Mouse (Mus musculus) thymus, postnatal 14 days (tissue): ENCODE data around the gene Pop7.

Source experiments
- DNase-seq: peaks from one replicate; pipeline ENCODE4 v3.0.0; 2021

The Pop7 gene

DNA sequence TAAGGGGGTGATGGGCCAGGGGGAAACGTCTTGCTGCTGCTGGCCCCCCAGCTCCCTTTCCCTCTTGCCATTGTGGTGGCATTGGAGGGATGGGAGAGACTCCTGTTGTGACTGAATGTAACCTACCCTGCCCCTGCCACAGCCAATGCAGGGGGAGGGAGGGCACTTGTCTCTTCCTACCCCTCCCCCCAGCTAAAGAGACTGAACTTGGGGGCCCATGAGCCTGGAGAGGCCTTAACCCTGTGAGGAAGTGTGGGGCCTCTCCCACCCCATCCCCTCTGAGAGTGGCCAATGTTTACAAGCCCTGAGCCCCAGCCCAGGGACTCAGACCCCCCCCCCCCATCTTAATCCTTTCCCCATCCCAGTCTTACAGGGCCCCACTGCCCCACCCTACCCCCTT is 25.1 kb upstream of the Pop7 start:
- DNase-seq: no peak

DNA sequence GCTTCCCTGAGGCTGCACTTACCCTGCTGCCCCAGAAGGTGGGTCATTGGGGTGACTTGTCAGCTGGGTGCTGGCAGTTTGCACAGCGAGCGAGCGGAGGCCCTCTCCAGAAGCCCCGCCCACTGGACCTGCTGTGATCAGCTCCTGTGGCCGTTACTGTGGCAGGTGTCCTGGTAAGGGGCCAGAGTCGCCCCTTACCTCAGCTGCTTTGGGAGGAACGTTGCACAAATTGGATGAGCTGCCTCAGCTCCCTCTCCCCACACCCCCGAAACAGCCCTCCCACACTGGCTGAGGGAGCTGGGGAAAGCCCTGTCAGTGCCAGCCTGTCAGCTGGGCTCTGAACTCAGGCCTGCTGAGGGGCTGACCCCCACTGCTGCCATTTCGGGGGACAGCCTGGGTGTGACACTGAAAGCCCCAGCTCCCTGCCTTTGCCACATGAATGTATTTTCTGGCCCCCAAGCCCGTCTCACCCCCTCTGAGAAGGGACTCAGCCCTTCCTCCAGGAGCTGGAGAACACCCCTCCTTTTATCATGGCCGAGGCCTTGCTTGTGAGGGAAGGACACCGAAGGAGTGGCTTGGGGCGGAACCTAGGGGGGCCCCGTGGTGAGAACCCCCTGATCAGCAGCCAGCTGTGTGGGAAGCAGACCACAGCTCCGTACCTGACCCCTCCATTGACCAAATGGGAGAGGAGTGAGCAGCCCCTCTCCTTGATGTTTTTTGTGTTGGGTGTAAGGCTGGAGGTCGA is 24.0 kb upstream of the Pop7 start:
- DNase-seq: peak; percentile 45

- DNase-seq: no peak
Measured at GRCm38 (mm10) chr5:137525511-137525910, 23.2 kb upstream of the Pop7 start.

GRCm38 (mm10) chr5:137524671-137525070 is 22.4 kb upstream of the Pop7 start:
- no peak for DNase-seq

- no peak for DNase-seq
Measured at GRCm38 (mm10) chr5:137524251-137524515, 21.9 kb upstream of the Pop7 start.

DNA sequence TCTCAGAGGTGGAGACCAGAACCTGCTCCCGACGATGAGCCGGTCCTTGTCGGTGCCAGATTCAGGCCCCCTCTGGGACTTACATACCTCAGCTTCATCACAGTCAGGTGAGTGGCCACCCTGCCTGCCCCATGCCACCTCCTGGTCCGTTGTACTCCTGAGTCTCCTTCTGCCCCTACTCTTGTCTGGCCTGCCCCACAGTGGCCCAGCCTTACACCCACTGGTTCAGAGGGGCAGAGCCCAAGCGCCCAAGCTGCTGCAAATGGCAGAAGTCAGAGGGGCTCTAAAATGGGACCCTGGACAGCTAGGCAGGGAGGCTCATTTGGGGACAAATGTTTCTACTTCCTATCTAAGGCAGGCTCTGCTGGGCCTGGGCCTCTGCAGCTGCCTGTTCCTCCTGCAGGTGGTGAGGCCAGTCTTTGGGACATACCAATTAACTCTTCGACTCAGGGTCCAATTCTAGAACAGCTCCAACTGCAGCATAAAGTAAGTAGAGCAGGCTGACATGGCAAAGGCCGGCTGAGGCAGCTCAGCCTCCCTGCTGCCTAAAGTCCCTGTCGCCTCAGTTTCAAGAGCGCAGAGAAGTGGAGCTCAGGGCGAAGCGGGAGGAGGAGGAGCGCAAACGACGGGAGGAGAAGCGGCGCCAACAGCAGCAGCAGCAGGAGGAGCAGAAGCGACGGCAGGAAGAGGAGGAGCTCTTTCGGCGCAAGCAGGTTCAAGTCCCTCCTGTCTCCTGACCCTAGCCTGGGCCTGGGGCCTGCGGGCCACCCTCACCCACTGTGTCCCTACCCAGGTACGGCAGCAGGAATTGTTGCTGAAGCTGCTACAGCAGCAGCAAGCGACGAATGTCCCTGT is 21.3 kb upstream of the Pop7 start:
- no peak for DNase-seq

GRCm38 (mm10) chr5:137522711-137523110 is 20.4 kb upstream of the Pop7 start:
- no peak for DNase-seq

DNA sequence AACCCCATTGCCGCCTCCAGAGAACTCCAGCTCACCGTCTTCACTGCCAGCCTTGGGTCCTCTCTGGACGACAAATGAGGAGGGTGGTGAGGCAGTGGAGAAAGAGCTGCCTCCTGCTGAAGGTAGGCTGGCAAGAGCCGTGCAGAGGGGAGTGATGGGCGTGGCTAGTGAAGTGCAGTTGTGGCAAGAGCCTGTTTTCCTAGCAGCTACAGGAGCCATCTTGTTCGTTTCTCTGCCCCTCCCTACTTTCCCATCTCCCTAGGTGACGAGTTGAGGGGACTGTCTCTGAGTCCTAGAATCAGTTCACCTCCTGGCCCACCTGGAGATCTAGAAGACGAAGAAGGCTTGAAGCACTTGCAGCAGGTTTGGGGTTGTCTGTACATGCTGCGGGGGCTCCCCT is 19.5 kb upstream of the Pop7 start:
- DNase-seq: no peak

GRCm38 (mm10) chr5:137519691-137520550 is 17.6 kb upstream of the Pop7 start:
- no peak for DNase-seq

- DNase-seq: no peak
Measured at GRCm38 (mm10) chr5:137518436-137518835, 16.1 kb upstream of the Pop7 start, which contains the start of gene Gigyf1. Gene Gigyf1 (plus strand): TSS chr5:137518548.

- DNase-seq: no peak
Measured at GRCm38 (mm10) chr5:137514811-137515210, 12.5 kb upstream of the Pop7 start.

DNA sequence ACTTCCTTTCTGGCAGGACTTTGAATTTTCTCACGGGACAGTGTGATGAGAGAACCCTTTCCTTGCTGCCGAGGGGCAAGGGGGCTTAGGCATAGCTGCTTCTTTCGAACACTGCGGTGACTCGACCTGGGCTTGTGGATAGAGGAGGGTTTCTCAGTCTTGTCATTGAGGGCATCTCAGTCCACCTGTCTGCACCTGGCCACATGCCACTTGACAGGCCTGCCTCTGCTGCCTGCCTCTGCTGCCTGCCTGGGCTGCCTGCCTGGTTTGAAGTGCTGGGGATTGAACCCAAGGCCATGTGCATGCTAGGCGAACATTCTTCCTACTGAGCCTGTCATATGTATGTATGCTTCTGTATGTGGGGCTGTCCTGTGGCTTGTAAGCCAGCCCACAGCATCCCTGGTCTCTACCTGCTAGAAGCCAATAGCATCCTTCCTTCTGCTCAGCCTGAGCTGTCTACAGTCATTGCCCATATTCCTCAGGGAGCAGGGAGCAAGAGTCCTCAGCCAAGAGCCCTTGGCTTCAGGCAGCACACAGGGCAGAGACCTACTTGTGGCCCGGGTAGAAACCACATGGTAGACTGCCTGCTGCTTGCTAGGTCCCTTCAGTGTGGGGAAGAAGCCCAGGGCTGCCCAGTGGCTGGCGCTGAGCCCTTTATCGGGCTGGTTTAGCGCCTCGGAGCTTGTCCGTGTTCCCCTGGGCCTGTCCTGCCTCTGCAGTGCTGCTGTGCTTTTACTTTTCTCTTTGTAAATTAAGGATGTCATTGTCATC is 11.8 kb upstream of the Pop7 start:
- DNase-seq: no peak

GRCm38 (mm10) chr5:137512847-137513794 is 10.8 kb upstream of the Pop7 start:
- DNase-seq: peak; percentile 47

DNA sequence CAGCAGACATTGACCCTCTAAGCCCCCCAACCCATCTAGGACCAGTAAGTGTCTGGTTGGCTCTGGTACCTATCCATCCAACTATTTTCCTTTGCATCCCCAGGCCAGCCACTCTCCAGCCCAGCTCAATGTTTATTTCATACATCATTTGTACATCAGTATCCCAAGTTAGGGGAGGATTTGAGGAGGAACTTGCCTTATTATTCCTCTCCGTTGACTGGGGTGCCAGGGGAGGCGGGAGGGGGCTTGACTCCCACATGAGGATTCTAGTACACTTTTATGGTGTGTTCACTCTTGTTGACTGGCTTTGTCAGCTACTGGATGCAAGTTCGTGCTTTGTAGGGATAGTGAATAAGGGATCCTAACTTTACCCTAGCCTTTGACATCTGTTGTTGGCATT is 9.4 kb upstream of the Pop7 start:
- DNase-seq: no peak

DNA sequence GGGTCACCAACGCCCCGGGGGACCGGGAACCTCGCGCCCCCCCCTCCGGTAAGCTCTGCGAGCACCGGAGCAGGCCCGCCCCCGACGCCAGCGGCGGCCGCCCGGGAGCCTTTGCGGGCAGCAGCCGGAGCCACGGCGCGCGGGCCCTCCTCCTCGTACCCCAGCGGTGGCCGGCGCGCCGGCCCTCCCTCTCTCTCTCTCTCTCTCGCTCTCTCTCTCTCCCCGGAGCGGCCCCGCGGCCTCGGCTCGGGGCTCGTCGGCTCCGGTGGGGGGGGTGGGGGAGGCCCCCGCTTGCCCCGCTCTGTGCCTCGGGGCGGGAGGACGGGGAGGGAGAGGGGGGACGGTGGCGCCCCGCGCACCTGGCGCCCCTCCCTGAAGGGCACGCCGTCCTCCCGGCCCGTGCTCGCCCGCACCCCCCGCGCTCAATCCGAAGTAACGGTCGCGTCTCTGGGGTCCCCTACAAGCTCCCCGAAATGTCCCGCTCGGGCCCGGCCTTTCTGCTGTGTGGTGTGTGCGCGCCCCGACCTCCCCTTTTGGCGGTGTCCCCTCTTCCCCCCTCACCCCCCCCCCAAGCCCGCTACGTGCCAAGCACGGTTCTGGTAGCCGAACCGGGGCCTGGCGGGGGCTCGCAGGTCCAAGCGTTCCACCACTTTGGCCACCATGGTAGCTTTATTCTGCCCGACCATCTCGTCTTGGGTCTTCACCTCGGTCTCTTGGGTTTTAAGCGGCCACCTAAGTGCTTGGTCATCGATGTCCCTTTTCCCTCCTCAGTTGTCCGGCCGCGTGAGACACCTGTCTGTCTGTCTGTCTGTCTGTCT is 8.5 kb upstream of the Pop7 start:
- peak; percentile 71 for DNase-seq

- peak; percentile 79 for DNase-seq
Measured at GRCm38 (mm10) chr5:137510014-137510501, 7.7 kb upstream of the Pop7 start.

GRCm38 (mm10) chr5:137504041-137504440 is 1.7 kb upstream of the Pop7 start:
- peak; percentile 54 for DNase-seq

DNA sequence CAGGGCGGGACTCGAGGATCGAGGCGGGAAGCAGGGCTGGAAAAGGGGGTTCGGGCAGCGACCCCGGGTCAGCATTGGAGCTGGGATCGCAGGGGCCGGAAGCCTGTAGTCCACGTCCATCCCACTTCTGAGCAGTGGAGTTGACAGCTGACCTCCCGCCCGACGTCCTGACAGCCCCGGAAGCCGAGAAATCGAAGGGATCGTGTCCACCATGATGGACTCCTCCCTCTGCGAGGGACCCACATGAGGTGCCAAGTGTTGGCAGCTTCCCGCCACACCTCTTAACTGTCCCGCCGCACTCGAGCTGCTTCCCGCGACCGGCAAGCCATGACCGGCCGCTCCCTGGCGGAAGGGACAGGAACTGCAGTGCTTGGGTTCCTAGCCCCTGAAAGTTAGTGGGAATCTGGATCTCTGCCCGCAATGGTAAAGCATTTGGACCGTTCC is 371 bp upstream of the Pop7 start:
- DNase-seq: peak; percentile 88

DNA sequence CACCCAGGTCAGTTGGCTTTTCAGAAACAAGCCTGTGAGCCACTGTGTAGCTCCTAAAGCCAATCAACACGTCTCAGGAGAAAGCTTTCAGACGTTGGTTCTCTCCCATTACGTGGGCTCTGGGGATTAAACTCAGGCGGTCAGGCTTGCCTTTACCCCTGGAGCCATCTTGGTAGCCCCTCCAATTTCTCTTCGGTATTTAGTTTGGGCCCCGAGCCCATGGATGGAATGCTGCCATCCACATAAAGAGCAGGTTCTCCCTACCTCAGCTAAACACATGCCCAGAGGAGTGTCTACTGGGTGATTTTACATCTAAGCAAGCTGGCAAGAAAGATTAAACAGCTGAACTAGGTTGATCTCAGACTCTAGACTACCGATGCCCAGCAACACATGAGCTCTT is 2.1 kb downstream of the Pop7 start:
- DNase-seq: no peak

GRCm38 (mm10) chr5:137493831-137494230 is 8.5 kb downstream of the Pop7 start:
- no peak for DNase-seq
